Mouse (Mus musculus): Measurements from ENCODE around the gene Bsg. TPM values are rescaled to one million over a fixed set of nuclear protein-coding genes. Genes with fewer than 3 reads are reported as not detected.
"Not testable (repeated sequence)": the region's sequence is repeated elsewhere in the genome, so short reads cannot be mapped to it uniquely, and the experiment has no call there.

Gene Bsg
- total RNA-seq, 1 experiment: 858 TPM

- H3K9me3 ChIP-seq (ENCODE audit: control insufficient read depth, insufficient read depth, low read depth, low read length): no peaks in the 10 kb centered on the region
- no peak for DNase-seq (ENCODE audit: low read depth, low spot score)
- no peaks in the 10 kb centered on the region for H3K36me3 ChIP-seq (ENCODE audit: control insufficient read depth, insufficient read depth, low read length, poor library complexity, severe bottlenecking)
- peaks cover 0 to 9% of the 10 kb centered on the region in 2 experiments; a peak in 1 of 4 replicates for H3K4me1 ChIP-seq (ENCODE audit: control insufficient read depth in 2 of 2, insufficient read depth in 2 of 2, low read length in 2 of 2, poor library complexity in 1 of 2)
- no peak overlapping the region for H3K27ac ChIP-seq (ENCODE audit: insufficient read depth, low read depth, low read length, poor library complexity, severe bottlenecking)
- in situ Hi-C loops (cut with MboI; ENCODE audit: low sequenced_read_pairs in 2 of 2, unreplicated experiment in 2 of 2): no loop called here
- no peak overlapping the region for H3K9ac ChIP-seq (ENCODE audit: insufficient read depth, low read depth, low read length, poor library complexity, severe bottlenecking)
- no peak for TF ChIP-seq ZNF384 (IDR thresholded peaks at IDR 0.05; ENCODE audit: low read depth, low read length)
- TF ChIP-seq MAFK (IDR thresholded peaks at IDR 0.05; ENCODE audit: insufficient read depth, low read depth, low read length): no peak
- TF ChIP-seq HCFC1 (IDR thresholded peaks at IDR 0.05; ENCODE audit: borderline replicate concordance, insufficient read depth, low read length): no peak
- no peak for TF ChIP-seq CHD2 (IDR thresholded peaks at IDR 0.05; ENCODE audit: low read depth, low read length)
- no peak for TF ChIP-seq ZC3H11A (IDR thresholded peaks at IDR 0.05; ENCODE audit: borderline replicate concordance, low read depth, low read length)
- no peak overlapping the region for H3K4me3 ChIP-seq (ENCODE audit: insufficient read depth in 1 of 2, low read depth in 1 of 2, low read length in 2 of 2, poor library complexity in 1 of 2, severe bottlenecking in 1 of 2)
Measured at GRCm38 (mm10) chr10:79698459-79698858, 5.8 kb upstream of the Bsg start.

DNA sequence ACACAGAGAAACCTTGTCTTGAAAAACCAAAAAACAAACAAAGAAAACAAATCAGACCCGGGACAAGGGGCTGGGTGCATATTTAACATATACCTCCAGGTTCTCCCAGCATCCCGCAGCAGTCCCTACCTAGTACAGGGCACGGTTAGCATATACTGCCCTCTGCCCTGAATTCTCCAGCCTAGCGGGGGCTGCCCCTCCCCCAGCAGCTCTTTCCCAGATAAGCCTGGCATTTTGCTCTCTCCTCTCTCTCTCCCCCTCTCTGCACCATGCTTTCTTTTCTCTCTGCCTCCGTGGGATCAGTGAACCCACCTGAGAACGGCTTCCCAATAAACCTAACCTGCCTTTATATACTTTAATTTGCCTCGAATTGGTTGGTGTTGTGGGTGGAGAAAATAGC is 3.6 kb upstream of the Bsg start:
- no peak overlapping the region for H3K4me3 ChIP-seq (ENCODE audit: insufficient read depth in 1 of 2, low read depth in 1 of 2, low read length in 2 of 2, poor library complexity in 1 of 2, severe bottlenecking in 1 of 2)
- H3K36me3 ChIP-seq (ENCODE audit: control insufficient read depth, insufficient read depth, low read length, poor library complexity, severe bottlenecking): 0 out of 2 replicates have a peak, but pooled peaks cover 2% of the 10 kb centered on the region
- no peak for DNase-seq (ENCODE audit: low read depth, low spot score)
- no peak for TF ChIP-seq ZC3H11A (IDR thresholded peaks at IDR 0.05; ENCODE audit: borderline replicate concordance, low read depth, low read length)
- no peak for TF ChIP-seq MAFK (IDR thresholded peaks at IDR 0.05; ENCODE audit: insufficient read depth, low read depth, low read length)
- TF ChIP-seq CHD2 (IDR thresholded peaks at IDR 0.05; ENCODE audit: low read depth, low read length): no peak
- TF ChIP-seq HCFC1 (IDR thresholded peaks at IDR 0.05; ENCODE audit: borderline replicate concordance, insufficient read depth, low read length): no peak
- TF ChIP-seq ZNF384 (IDR thresholded peaks at IDR 0.05; ENCODE audit: low read depth, low read length): no peak
- no peaks in the 10 kb centered on the region for H3K9me3 ChIP-seq (ENCODE audit: control insufficient read depth, insufficient read depth, low read depth, low read length)
- no peak overlapping the region for H3K9ac ChIP-seq (ENCODE audit: insufficient read depth, low read depth, low read length, poor library complexity, severe bottlenecking)
- in situ Hi-C loops (cut with MboI; ENCODE audit: low sequenced_read_pairs in 2 of 2, unreplicated experiment in 2 of 2): no loop called here
- H3K4me1 ChIP-seq (ENCODE audit: control insufficient read depth in 2 of 2, insufficient read depth in 2 of 2, low read length in 2 of 2, poor library complexity in 1 of 2): peaks cover 2 to 8% of the 10 kb centered on the region in 2 experiments; a peak in 1 of 4 replicates
- no peak overlapping the region for H3K27ac ChIP-seq (ENCODE audit: insufficient read depth, low read depth, low read length, poor library complexity, severe bottlenecking)

DNA sequence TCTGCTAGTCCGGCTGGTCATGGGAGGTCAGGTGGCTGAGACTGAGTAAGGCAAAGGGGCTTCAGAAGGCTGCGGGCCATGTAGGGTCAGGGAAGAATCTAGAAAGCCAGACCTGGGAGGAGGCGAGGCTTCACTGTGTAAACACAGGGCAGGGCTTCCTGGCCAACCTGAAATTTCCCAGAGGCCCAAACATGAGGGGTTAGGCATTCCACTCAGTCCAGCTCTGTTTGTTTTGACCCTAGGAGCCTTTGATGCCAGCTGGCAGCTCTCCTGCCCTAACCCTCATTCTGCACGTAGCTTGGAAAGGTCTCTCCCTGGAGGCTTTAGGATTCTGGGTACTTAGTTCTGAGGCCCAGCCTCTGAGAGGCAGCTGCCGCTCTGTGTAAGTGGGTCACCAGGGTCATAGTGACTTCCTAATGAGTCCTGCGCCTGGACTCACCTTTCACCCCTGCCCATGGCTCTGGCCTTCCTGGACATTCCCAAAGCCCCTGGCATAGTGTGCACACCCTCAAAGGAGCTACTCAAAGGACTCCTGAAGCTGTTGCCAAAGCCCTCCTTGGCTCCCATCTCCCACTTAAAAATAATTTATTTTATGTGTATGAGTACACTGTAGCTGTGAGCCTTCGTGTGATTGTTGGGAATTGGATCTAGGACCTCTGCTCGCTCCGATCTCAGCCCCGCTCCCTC is 2.7 kb upstream of the Bsg start:
- Histone ChIP-seq H3K4me3 (ENCODE audit: insufficient read depth in 1 of 2, low read depth in 1 of 2, low read length in 2 of 2, poor library complexity in 1 of 2, severe bottlenecking in 1 of 2) (no peak overlapping the region), H3K4me1 (ENCODE audit: control insufficient read depth in 2 of 2, insufficient read depth in 2 of 2, low read length in 2 of 2, poor library complexity in 1 of 2) (peaks cover 4 to 13% of the 10 kb centered on the region in 2 experiments; a peak in 2 of 4 replicates), H3K9me3 (ENCODE audit: control insufficient read depth, insufficient read depth, low read depth, low read length) (no peaks in the 10 kb centered on the region), H3K27ac (ENCODE audit: insufficient read depth, low read depth, low read length, poor library complexity, severe bottlenecking) (no peak overlapping the region), H3K36me3 (ENCODE audit: control insufficient read depth, insufficient read depth, low read length, poor library complexity, severe bottlenecking) (peaks cover 5% of the 10 kb centered on the region; the same call in 1 of the 2 replicates), H3K9ac (ENCODE audit: insufficient read depth, low read depth, low read length, poor library complexity, severe bottlenecking) (no peak overlapping the region)
- in situ Hi-C loops (cut with MboI; ENCODE audit: low sequenced_read_pairs in 2 of 2, unreplicated experiment in 2 of 2): no loop called here
- TF ChIP-seq CHD2 (IDR thresholded peaks at IDR 0.05; ENCODE audit: low read depth, low read length) (no peak), HCFC1 (IDR thresholded peaks at IDR 0.05; ENCODE audit: borderline replicate concordance, insufficient read depth, low read length) (no peak), ZC3H11A (IDR thresholded peaks at IDR 0.05; ENCODE audit: borderline replicate concordance, low read depth, low read length) (no peak), MAFK (IDR thresholded peaks at IDR 0.05; ENCODE audit: insufficient read depth, low read depth, low read length) (no peak)
- no peak for DNase-seq (ENCODE audit: low read depth, low spot score)

- DNase-seq (ENCODE audit: low read depth, low spot score); H3K4me3 ChIP-seq (ENCODE audit: insufficient read depth in 1 of 2, low read depth in 1 of 2, low read length in 2 of 2, poor library complexity in 1 of 2, severe bottlenecking in 1 of 2); H3K9ac ChIP-seq (ENCODE audit: insufficient read depth, low read depth, low read length, poor library complexity, severe bottlenecking); H3K9me3 ChIP-seq (ENCODE audit: control insufficient read depth, insufficient read depth, low read depth, low read length); H3K27ac ChIP-seq (ENCODE audit: insufficient read depth, low read depth, low read length, poor library complexity, severe bottlenecking); H3K36me3 ChIP-seq (ENCODE audit: control insufficient read depth, insufficient read depth, low read length, poor library complexity, severe bottlenecking); in situ Hi-C loops (cut with MboI; ENCODE audit: low sequenced_read_pairs in 2 of 2, unreplicated experiment in 2 of 2): not testable (repeated sequence)
- peaks cover 9 to 22% of the 10 kb centered on the region in 2 experiments; a peak in 3 of 4 replicates for H3K4me1 ChIP-seq (ENCODE audit: control insufficient read depth in 2 of 2, insufficient read depth in 2 of 2, low read length in 2 of 2, poor library complexity in 1 of 2)
Measured at GRCm38 (mm10) chr10:79702970-79703369, 1.3 kb upstream of the Bsg start.

DNA sequence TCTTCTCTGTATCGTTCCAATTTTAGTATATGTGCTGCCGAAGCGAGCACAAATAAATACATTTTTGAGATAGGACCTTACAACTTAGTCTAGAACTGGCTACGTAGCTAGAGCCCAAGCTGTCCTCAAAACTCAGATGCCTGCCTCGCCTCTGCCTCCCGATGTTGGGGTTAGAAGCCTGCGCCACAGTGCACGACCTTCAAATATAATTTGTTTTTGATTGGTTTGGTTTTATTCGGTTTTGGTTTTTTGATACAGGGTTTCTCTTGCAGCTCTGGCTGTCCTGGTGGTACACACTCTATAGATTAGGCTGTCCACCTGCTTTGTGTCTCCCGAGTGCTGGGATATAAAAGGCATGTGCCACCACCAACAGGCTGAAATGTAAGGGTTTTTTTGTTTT is 750 bp upstream of the Bsg start:
- no peak for DNase-seq (ENCODE audit: low read depth, low spot score)
- in situ Hi-C loops (cut with MboI; ENCODE audit: low sequenced_read_pairs in 2 of 2, unreplicated experiment in 2 of 2): no loop called here
- H3K4me1 ChIP-seq (ENCODE audit: control insufficient read depth in 2 of 2, insufficient read depth in 2 of 2, low read length in 2 of 2, poor library complexity in 1 of 2): peaks cover 9 to 23% of the 10 kb centered on the region in 2 experiments; a peak in 3 of 4 replicates
- peak overlapping the region in 1 of 2 experiments; percentile 56; a peak in 2 of 4 replicates for H3K4me3 ChIP-seq (ENCODE audit: insufficient read depth in 1 of 2, low read depth in 1 of 2, low read length in 2 of 2, poor library complexity in 1 of 2, severe bottlenecking in 1 of 2)
- H3K27ac ChIP-seq (ENCODE audit: insufficient read depth, low read depth, low read length, poor library complexity, severe bottlenecking): no peak overlapping the region
- H3K36me3 ChIP-seq (ENCODE audit: control insufficient read depth, insufficient read depth, low read length, poor library complexity, severe bottlenecking): peaks cover 11% of the 10 kb centered on the region; the same call in 1 of the 2 replicates
- no peaks in the 10 kb centered on the region for H3K9me3 ChIP-seq (ENCODE audit: control insufficient read depth, insufficient read depth, low read depth, low read length)
- peak overlapping the region; percentile 41; the same call in 1 of the 2 replicates for H3K9ac ChIP-seq (ENCODE audit: insufficient read depth, low read depth, low read length, poor library complexity, severe bottlenecking)
- no peak for TF ChIP-seq CHD2 (IDR thresholded peaks at IDR 0.05; ENCODE audit: low read depth, low read length)
- no peak for TF ChIP-seq HCFC1 (IDR thresholded peaks at IDR 0.05; ENCODE audit: borderline replicate concordance, insufficient read depth, low read length)
- TF ChIP-seq ZC3H11A (IDR thresholded peaks at IDR 0.05; ENCODE audit: borderline replicate concordance, low read depth, low read length): no peak
- no peak for TF ChIP-seq MAFK (IDR thresholded peaks at IDR 0.05; ENCODE audit: insufficient read depth, low read depth, low read length)
- no peak for TF ChIP-seq ZNF384 (IDR thresholded peaks at IDR 0.05; ENCODE audit: low read depth, low read length)
